Mouse (Mus musculus) MEL (cell line): ENCODE measurements at regions not wholly inside any gene's neighbourhood (a gene's known extent, or its start where the extent isn't known, plus 50 kb on each side); places are given as distances from the start of the nearest gene placed in this dataset.

Experiments used
- DNase-seq: peaks from one replicate; pipeline ENCODE4 v3.0.0; 2011; ENCODE audit warnings: low read depth, low spot score
- H3K27ac ChIP-seq: 2 replicates; pipeline ENCODE4 v1.5.1; 2012; ENCODE audit warnings: low read depth, mild to moderate bottlenecking, control low read depth, low read length, moderate library complexity; ENCODE audit not compliant: control insufficient read depth
- H3K27me3 ChIP-seq, 2 experiments: fragments of 150-350 bp in 1 of 2; sonication (generic) in 1 of 2; 2 replicates each; pipeline ENCODE4 v1.6.1; 2012; ENCODE audit warnings: low read length in 2 of 2, mild to moderate bottlenecking in 2 of 2, improper control_type of control experiment in 1 of 2, moderate library complexity in 1 of 2; ENCODE audit not compliant: insufficient read depth in 2 of 2, control insufficient read depth in 1 of 2
- H3K36me3 ChIP-seq, 2 experiments: 2 replicates each; pipeline ENCODE4 v1.6.1; 2012 to 2014; ENCODE audit warnings: low read length in 2 of 2, improper control_type of control experiment in 1 of 2, inconsistent platforms in 1 of 2, mild to moderate bottlenecking in 1 of 2; ENCODE audit not compliant: insufficient read depth in 2 of 2, control insufficient read depth in 1 of 2
- H3K4me1 ChIP-seq, 2 experiments: fragments of 150-350 bp in 1 of 2; sonication (generic) in 1 of 2; 2 replicates each; pipeline ENCODE4 v1.6.1; 2012; ENCODE audit warnings: low read length in 2 of 2, improper control_type of control experiment in 1 of 2, mild to moderate bottlenecking in 1 of 2; ENCODE audit not compliant: insufficient read depth in 2 of 2, control insufficient read depth in 1 of 2
- H3K4me3 ChIP-seq, 2 experiments: fragments of 150-350 bp in 1 of 2; sonication (generic) in 1 of 2; 2 replicates each; pipeline ENCODE4 v1.5.1; 2012; ENCODE audit warnings: low read depth in 2 of 2, low read length in 2 of 2, mild to moderate bottlenecking in 2 of 2, moderate library complexity in 2 of 2, control low read depth in 1 of 2, improper control_type of control experiment in 1 of 2; ENCODE audit not compliant: control insufficient read depth in 1 of 2, insufficient read depth in 1 of 2
- H3K79me2 ChIP-seq: 2 replicates; pipeline ENCODE4 v1.6.1; 2012; ENCODE audit warnings: mild to moderate bottlenecking, low read length, moderate library complexity; ENCODE audit not compliant: control insufficient read depth, poor library complexity, insufficient read depth
- H3K9ac ChIP-seq: 2 replicates; pipeline ENCODE4 v1.6.1; 2012; ENCODE audit warnings: low read depth, mild to moderate bottlenecking, control low read depth, low read length, moderate library complexity; ENCODE audit not compliant: control insufficient read depth, poor library complexity, severe bottlenecking
- H3K9me3 ChIP-seq: fragments of 150-350 bp; sonication (generic); replicated peaks from 2 replicates; pipeline ENCODE4 v1.6.1; 2012; ENCODE audit warnings: mild to moderate bottlenecking, low read length, improper control_type of control experiment, moderate library complexity; ENCODE audit not compliant: insufficient read depth
- CHD1 ChIP-seq: IDR thresholded peaks from 2 replicates; pipeline ENCODE4 v1.6.1; 2012; ENCODE audit warnings: low read depth, mild to moderate bottlenecking, inconsistent platforms, low read length, improper control_type of control experiment
- CTCF ChIP-seq, 3 experiments: IDR thresholded peaks in 2 of 3; conservative IDR thresholded peaks in 1 of 3; 2 replicates each; pipeline ENCODE4 v1.5.1; 2011 to 2012; ENCODE audit warnings: low read length in 3 of 3, low read depth in 2 of 3, mild to moderate bottlenecking in 2 of 3, improper control_type of control experiment in 1 of 3, inconsistent platforms in 1 of 3, mixed read lengths in 1 of 3, moderate library complexity in 1 of 3; ENCODE audit not compliant: control insufficient read depth in 1 of 3, insufficient read depth in 1 of 3, poor library complexity in 1 of 3, severe bottlenecking in 1 of 3
- EP300 ChIP-seq, 2 experiments: IDR thresholded peaks; 2 replicates each; pipeline ENCODE4 v1.6.1; 2011; ENCODE audit warnings: improper control_type of control experiment in 2 of 2, low read length in 2 of 2, low read depth in 1 of 2, mild to moderate bottlenecking in 1 of 2
- ETS1 ChIP-seq: IDR thresholded peaks from 2 replicates; pipeline ENCODE4 v1.6.1; 2012; ENCODE audit warnings: low read depth, mild to moderate bottlenecking, inconsistent platforms, low read length, improper control_type of control experiment, moderate library complexity
- HCFC1 ChIP-seq: IDR thresholded peaks from 2 replicates; pipeline ENCODE4 v1.6.1; 2012; ENCODE audit warnings: low read depth, mild to moderate bottlenecking, inconsistent platforms, low read length, improper control_type of control experiment, moderate library complexity
- KAT2A ChIP-seq: conservative IDR thresholded peaks from 2 replicates; pipeline ENCODE4 v1.6.1; 2012; ENCODE audit warnings: low read depth, low read length, improper control_type of control experiment, inconsistent platforms
- MAFK ChIP-seq: IDR thresholded peaks from 2 replicates; pipeline ENCODE4 v1.6.1; 2011; ENCODE audit warnings: low read depth, mild to moderate bottlenecking, low read length, improper control_type of control experiment, borderline replicate concordance
- MAX ChIP-seq: IDR thresholded peaks from 2 replicates; pipeline ENCODE4 v1.6.1; 2011; ENCODE audit warnings: low read length, improper control_type of control experiment
- MAZ ChIP-seq: IDR thresholded peaks from 2 replicates; pipeline ENCODE4 v1.6.1; 2012; ENCODE audit warnings: low read depth, mild to moderate bottlenecking, inconsistent platforms, low read length, improper control_type of control experiment
- MEF2A ChIP-seq: IDR thresholded peaks from 2 replicates; pipeline ENCODE4 v1.6.1; 2014; ENCODE audit warnings: low read depth, mild to moderate bottlenecking, inconsistent platforms, low read length, improper control_type of control experiment; ENCODE audit not compliant: poor library complexity, insufficient replicate concordance, severe bottlenecking; ENCODE audit errors: extremely low read depth
- MYB ChIP-seq: IDR thresholded peaks from 2 replicates; pipeline ENCODE4 v1.6.1; 2011; ENCODE audit warnings: mild to moderate bottlenecking, low read depth, low read length, improper control_type of control experiment
- MYC ChIP-seq: IDR thresholded peaks from 2 replicates; pipeline ENCODE4 v1.6.1; 2011; ENCODE audit warnings: low read depth, mild to moderate bottlenecking, low read length, improper control_type of control experiment, moderate library complexity
- NRF1 ChIP-seq: IDR thresholded peaks from 2 replicates; pipeline ENCODE4 v1.6.1; 2014; ENCODE audit warnings: low read depth, mild to moderate bottlenecking, inconsistent platforms, low read length, improper control_type of control experiment, moderate library complexity; ENCODE audit not compliant: poor library complexity, insufficient read depth, severe bottlenecking
- POLR2AphosphoS2 ChIP-seq: IDR thresholded peaks from 2 replicates; pipeline ENCODE4 v1.6.1; 2011; ENCODE audit warnings: low read length, improper control_type of control experiment
- POLR2AphosphoS5 ChIP-seq: IDR thresholded peaks from 2 replicates; pipeline ENCODE4 v1.6.1; 2012; ENCODE audit warnings: low read depth, borderline replicate concordance, mild to moderate bottlenecking, inconsistent platforms, low read length, moderate library complexity, mixed read lengths
- RAD21 ChIP-seq: IDR thresholded peaks from 2 replicates; pipeline ENCODE4 v1.6.1; 2011; ENCODE audit warnings: mild to moderate bottlenecking, low read depth, low read length, improper control_type of control experiment
- SIN3A ChIP-seq: IDR thresholded peaks from 2 replicates; pipeline ENCODE4 v1.6.1; 2012; ENCODE audit warnings: low read length, improper control_type of control experiment, inconsistent platforms
- TAL1 ChIP-seq: IDR thresholded peaks from 2 replicates; pipeline ENCODE4 v1.6.1; 2012; ENCODE audit warnings: mild to moderate bottlenecking, inconsistent platforms, low read length, moderate library complexity, mixed read lengths
- TBP ChIP-seq: IDR thresholded peaks from 2 replicates; pipeline ENCODE4 v1.8.0; 2011; ENCODE audit warnings: low read depth, low read length, improper control_type of control experiment
- TCF12 ChIP-seq: IDR thresholded peaks from 2 replicates; pipeline ENCODE4 v1.6.1; 2014; ENCODE audit warnings: low read depth, mild to moderate bottlenecking, inconsistent platforms, low read length, improper control_type of control experiment, moderate library complexity
- USF1 ChIP-seq: IDR thresholded peaks from 2 replicates; pipeline ENCODE4 v1.6.1; 2014; ENCODE audit warnings: low read depth, mild to moderate bottlenecking, inconsistent platforms, low read length, improper control_type of control experiment, moderate library complexity
- ZC3H11A ChIP-seq: IDR thresholded peaks from 2 replicates; pipeline ENCODE4 v1.6.1; 2012; ENCODE audit warnings: low read depth, mild to moderate bottlenecking, inconsistent platforms, low read length, improper control_type of control experiment
- ZKSCAN1 ChIP-seq: IDR thresholded peaks from 2 replicates; pipeline ENCODE4 v1.6.1; 2012; ENCODE audit warnings: low read depth, mild to moderate bottlenecking, inconsistent platforms, low read length, improper control_type of control experiment, moderate library complexity
- ZMIZ1 ChIP-seq: IDR thresholded peaks from 2 replicates; pipeline ENCODE4 v1.6.1; 2012; ENCODE audit warnings: low read depth, mild to moderate bottlenecking, inconsistent platforms, low read length, improper control_type of control experiment, moderate library complexity
- ZNF384 ChIP-seq: IDR thresholded peaks from 2 replicates; pipeline ENCODE4 v1.6.1; 2012; ENCODE audit warnings: low read depth, mild to moderate bottlenecking, inconsistent platforms, low read length, improper control_type of control experiment

- DNase-seq = no peak
- no peak for TF ChIP-seq TAL1
- TF ChIP-seq RAD21 = no peak
- no peak for TF ChIP-seq ZKSCAN1
- no peak for TF ChIP-seq MAFK
- no peak for TF ChIP-seq NRF1
- no peak for TF ChIP-seq CTCF (IDR thresholded peaks at IDR 0.05 in 2 of 3, conservative IDR thresholded peaks at IDR 0.05 in 1 of 3; ENCODE audit: control insufficient read depth in 1 of 3, insufficient read depth in 1 of 3, low read depth in 2 of 3, low read length in 3 of 3, poor library complexity in 1 of 3, severe bottlenecking in 1 of 3)
- no peak for TF ChIP-seq CHD1
- no peak for TF ChIP-seq MAX
- TF ChIP-seq MAZ = no peak
- no peak for TF ChIP-seq USF1
- no peak for TF ChIP-seq HCFC1
- Histone ChIP-seq H3K9ac (no peak overlapping the region), H3K79me2 (no peaks in the 10 kb centered on the region), H3K4me1 (no peaks in the 10 kb centered on the region), H3K27ac (no peak overlapping the region), H3K36me3 (no peaks in the 10 kb centered on the region), H3K4me3 (no peak overlapping the region), H3K27me3 (no peaks in the 10 kb centered on the region), H3K9me3 (no peaks in the 10 kb centered on the region)
Observed at GRCm38 (mm10) chr10:83958826-83959225, 236.2 kb downstream of the 1500009L16Rik start.

DNA sequence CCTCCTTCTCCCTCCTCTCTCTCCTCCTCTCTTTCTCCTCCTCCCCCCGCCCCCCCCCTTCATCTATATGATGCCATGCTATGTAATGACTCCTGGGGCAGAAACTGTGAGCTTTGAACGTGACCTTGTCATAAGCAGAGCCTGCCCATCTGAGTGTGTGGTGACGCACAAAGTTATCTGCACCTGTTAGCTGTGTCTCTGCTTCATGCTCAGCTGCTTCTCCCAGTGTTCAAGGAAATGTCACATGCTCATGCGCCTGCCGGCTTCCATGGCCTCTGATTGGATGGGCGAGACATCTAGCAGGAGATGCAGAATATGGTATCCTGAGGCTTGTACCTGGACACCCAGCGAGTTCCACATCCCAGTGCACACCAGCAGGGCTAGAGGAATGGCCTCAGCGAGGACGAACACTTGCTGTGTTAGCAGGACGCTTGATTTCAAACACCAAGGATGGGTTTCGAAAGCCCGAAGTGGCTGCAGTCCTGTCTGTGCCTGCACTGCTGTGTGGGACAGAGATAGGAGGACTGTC lies 240.6 kb downstream of the 1500009L16Rik start:
- Histone ChIP-seq H3K4me3 (no peak overlapping the region), H3K27ac (no peak overlapping the region), H3K9me3 (no peaks in the 10 kb centered on the region), H3K36me3 (no peaks in the 10 kb centered on the region), H3K4me1 (no peaks in the 10 kb centered on the region), H3K27me3 (peaks cover 0 to 2% of the 10 kb centered on the region in 2 experiments; a peak in 3 of 4 replicates), H3K9ac (no peak overlapping the region), H3K79me2 (no peaks in the 10 kb centered on the region)
- TF ChIP-seq ZKSCAN1 = no peak
- no peak for TF ChIP-seq SIN3A
- TF ChIP-seq USF1 = no peak
- no peak for TF ChIP-seq TCF12
- no peak for TF ChIP-seq MYB
- no peak for TF ChIP-seq MEF2A
- no peak for TF ChIP-seq KAT2A
- TF ChIP-seq POLR2AphosphoS2 = no peak
- TF ChIP-seq ZMIZ1 = no peak
- TF ChIP-seq ZNF384 = no peak
- no peak for TF ChIP-seq TBP
- no peak for TF ChIP-seq MYC
- no peak for TF ChIP-seq POLR2AphosphoS5
- TF ChIP-seq EP300 (IDR thresholded peaks at IDR 0.05; ENCODE audit: low read depth in 1 of 2, low read length in 2 of 2) = no peak
- TF ChIP-seq ZC3H11A = no peak
- TF ChIP-seq ETS1 = no peak
- no peak for TF ChIP-seq HCFC1
- no peak for TF ChIP-seq NRF1
- DNase-seq = no peak
